Mouse (Mus musculus) ES-E14 (cell line): ENCODE data around the gene Fam181a.

ENCODE experiments used
- CHD2 ChIP-seq: IDR thresholded peaks from 2 replicates; pipeline ENCODE4 v1.6.1; 2014; ENCODE audit warnings: mild to moderate bottlenecking, low read depth, low read length, inconsistent platforms
- HCFC1 ChIP-seq: IDR thresholded peaks from 2 replicates; pipeline ENCODE4 v1.6.1; 2012; ENCODE audit warnings: low read length, inconsistent platforms, borderline replicate concordance; ENCODE audit not compliant: insufficient read depth
- MAFK ChIP-seq: IDR thresholded peaks from 2 replicates; pipeline ENCODE4 v1.6.1; 2014; ENCODE audit warnings: mild to moderate bottlenecking, low read depth, low read length, inconsistent platforms; ENCODE audit not compliant: insufficient read depth
- ZC3H11A ChIP-seq: IDR thresholded peaks from 2 replicates; pipeline ENCODE4 v1.6.1; 2012; ENCODE audit warnings: low read depth, mild to moderate bottlenecking, inconsistent platforms, low read length, borderline replicate concordance
- ZNF384 ChIP-seq: IDR thresholded peaks from 2 replicates; pipeline ENCODE4 v1.6.1; 2012; ENCODE audit warnings: low read depth, low read length, inconsistent platforms

DNA sequence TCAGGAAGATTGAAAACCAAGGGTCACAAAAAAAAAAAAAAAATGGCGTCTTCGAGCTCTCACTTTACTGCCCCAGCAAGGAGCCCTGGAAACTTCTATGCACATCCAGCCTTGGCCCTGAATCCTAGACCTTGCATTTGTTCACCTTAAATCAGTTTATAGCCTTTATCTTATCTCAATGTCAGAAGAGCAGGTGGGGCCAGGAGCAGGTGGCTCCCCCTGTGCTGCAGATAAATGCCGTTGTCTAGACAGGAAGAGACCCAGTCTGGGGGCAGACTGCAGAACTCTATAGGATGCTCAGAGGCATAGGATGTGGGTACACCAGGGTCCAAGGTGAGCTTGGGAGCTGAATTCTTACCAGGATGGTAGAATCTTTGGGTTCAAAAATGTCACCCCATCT, 18.4 kb upstream of the Fam181a start:
- TF ChIP-seq ZC3H11A (no peak), HCFC1 (no peak), ZNF384 (no peak), MAFK (no peak), CHD2 (no peak)
